Mouse (Mus musculus) adrenal gland, postnatal 36 days (tissue): ENCODE measurements around the gene Tmem145. TPM values are rescaled to one million over a fixed set of nuclear protein-coding genes. Genes with fewer than 3 reads are reported as not detected.
A peak's percentile ranks its signal among the peaks of the same experiment; 100 is the strongest.
"Not testable (repeated sequence)": the region's sequence is repeated elsewhere in the genome, so short reads cannot be mapped to it uniquely, and the experiment has no call there.

Source experiments
- DNase-seq, 2 experiments: peaks; one replicate each; pipeline ENCODE4 v3.0.0; 2021; ENCODE audit warnings: mixed read lengths in 1 of 2
- total RNA-seq, 2 experiments: library from RNA; stranded (reverse); gene quantifications; 2 replicates each; pipeline ENCODE4 v1.2.3; 2021

Tmem145 gene
- total RNA-seq, 2 experiments from 2014 or later: 1.5 to 1.6 TPM

DNA sequence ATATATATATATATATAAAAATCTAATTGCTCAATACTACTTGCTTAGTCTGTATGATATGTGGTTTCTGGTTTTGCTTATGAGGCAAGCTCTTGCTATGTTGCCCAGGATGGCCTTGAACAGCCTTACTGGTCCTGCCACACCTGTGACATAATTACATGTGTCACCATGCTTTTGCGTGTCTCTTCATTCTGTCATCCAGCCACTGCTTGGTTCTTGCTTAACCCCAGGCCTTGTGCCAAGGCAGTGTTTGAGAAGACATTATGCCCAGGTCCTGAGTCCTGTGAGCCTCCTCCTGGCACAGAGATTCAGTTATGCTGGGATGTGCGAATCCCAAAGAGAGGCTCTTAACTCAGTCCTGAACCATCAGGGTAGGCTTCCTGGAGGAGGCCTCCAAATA is 17.3 kb downstream of the Tmem145 start:
- DNase-seq: peak; percentile 55 to 75

DNA sequence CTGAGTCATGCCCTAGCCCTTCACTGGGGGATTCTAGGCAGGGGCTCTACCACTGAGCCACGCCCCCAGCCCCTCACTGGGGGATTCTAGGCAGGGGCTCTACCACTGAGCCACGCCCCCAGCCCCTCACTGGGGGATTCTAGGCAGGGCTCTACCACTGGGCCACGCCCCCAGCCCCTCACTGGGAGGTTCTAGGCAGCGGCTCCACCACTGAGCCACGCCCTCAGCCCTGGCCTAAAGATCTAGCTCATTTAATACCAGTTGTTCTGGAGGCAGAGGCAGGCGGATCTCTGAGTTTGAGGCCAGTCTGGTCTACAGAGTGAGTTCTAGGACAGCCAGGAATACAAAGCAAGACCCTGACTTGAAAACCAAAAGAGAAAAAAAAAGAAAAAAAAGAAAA is 19.5 kb downstream of the Tmem145 start:
- not testable (repeated sequence) for DNase-seq

DNA sequence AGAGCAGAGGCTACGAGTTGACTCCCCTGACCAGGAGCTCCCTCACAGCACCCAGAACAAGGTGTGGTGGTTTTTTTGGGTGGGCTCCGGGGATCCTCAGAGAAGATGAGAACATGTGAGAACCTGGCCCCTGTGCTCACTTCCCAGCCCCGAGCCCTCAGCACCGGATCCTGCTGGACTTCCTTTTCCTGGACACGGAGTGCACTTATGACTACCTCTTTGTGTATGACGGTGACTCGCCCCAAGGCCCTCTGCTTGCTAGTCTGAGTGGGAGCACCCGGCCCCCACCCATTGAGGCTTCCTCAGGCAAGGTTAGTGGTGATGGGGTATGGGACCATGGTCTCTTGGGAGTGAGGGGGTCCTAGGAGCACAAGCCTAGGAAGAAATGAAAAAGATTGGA is 20.3 kb downstream of the Tmem145 start:
- DNase-seq: peak in 1 of 2 experiments; percentile 30

DNA sequence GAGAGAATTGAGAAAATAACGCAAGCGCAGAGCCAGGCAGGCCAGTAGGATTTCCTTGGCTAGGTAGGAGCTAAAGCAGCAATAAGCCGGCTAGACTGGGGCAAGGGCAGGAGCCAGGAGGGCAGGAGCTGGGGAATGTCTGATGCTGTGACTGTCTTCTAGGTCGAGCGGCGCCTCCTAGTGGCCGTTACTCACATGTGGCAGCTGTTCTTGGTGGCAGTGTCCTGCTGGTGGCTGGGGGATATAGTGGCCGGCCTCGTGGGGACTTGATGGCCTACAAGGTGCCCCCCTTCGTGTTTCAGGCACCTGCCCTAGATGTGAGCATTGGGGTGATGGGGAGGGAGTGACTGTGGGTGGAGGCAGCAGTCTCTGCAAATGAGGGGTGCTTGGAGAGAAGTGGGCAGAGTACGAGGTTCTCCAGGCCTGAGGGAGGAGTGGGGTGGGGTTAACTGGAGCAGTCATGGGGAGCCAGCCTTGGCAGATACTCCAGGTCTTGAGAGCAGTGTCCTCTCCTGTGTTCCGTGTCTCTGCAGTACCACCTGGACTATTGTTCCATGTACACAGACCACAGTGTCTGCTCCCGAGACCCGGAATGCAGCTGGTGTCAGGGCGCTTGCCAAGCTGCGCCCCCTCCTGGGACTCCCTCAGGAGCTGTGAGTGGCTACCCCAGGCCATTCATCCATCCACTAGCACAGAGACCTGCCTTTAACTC is 27.8 kb downstream of the Tmem145 start:
- DNase-seq: peak; percentile 77 to 80

DNA sequence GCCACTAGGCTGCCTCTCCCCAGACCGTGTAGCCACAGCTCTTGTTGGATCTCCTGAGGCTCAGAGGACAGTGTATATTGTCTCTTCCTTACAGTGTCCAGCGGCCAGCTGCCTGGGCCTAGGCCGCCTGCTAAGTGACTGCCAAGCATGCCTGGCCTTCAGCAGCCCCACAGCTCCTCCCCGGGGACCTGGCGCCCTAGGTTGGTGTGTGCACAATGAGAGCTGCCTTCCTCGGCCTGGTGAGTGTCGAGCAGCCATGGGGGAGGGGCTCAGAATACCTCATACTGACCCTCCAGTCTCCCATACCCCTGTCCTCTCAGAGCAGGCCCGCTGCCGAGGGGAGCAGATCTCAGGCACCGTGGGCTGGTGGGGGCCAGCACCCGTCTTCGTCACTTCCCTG is 28.6 kb downstream of the Tmem145 start:
- DNase-seq: peak in 1 of 2 experiments; percentile 18

DNA sequence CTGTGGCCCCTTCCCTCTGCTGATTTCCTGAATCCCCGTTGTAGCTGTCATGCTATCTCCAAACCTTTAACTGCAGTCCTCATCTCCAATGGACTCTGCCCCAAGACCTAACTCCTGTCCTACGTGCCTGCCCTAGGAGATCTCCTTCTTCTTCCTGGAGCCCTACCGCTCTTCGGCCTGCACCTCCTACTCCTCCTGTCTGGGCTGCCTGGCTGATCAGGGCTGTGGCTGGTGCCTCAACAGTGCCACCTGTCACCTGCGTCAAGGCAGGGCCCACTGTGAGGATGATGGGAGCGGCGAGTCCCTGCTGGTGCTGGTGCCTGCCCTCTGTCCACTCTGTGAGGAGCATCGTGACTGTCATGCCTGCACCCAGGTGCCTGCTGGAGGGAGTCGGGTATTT is 33.4 kb downstream of the Tmem145 start:
- DNase-seq: no peak

DNA sequence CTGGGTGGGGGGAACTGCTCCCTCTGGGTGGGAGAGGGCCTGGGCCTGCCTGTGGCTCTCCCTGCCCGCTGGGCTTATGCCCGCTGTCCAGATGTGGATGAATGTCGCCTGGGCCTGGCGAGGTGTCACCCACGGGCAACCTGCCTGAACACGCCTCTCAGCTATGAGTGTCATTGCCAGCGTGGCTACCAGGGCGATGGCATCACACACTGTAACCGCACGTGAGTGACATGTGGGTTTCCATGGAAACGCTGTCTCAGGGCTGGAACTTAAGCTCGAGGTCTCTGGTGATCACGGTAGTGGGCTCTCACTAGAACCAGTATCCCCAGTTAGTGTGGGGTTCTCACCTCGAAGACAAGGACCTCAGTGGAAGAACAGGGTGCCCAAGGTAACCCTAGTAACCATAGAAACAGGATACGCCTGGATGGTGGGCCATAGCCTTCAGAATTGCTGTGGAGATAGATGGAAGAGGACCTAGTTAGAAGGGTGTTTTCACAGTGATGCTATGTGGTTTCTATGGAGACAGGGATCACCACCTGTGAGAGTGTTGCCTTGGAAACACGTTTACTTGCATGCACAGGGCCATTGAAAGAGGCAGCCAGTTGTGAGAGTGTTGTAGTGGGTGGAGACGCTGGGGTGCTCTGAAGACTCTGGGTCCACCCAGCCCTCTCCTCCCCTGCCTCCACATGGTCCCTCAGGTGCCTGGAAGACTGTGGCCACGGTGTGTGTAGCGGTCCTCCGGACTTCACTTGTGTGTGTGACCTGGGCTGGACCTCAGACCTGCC is 35.3 kb downstream of the Tmem145 start:
- DNase-seq: no peak

DNA sequence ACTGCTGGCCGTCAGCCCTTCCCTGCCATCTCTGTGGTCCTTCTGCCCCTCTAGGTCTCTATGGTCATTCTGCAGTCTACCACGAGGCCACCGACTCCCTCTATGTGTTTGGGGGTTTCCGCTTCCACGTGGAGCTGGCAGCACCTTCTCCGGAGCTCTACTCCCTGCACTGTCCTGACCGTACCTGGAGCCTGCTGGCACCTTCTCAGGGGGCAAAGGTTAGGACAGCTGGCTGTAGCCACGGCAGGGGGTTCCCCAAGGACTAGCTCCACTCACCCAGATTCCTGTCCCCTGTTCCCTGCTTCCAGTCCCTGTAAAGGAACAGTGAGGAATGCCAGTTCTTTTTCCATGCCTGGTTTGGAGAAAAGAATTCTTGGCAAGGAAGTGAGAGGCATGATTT is 43.0 kb downstream of the Tmem145 start:
- no peak for DNase-seq

DNA sequence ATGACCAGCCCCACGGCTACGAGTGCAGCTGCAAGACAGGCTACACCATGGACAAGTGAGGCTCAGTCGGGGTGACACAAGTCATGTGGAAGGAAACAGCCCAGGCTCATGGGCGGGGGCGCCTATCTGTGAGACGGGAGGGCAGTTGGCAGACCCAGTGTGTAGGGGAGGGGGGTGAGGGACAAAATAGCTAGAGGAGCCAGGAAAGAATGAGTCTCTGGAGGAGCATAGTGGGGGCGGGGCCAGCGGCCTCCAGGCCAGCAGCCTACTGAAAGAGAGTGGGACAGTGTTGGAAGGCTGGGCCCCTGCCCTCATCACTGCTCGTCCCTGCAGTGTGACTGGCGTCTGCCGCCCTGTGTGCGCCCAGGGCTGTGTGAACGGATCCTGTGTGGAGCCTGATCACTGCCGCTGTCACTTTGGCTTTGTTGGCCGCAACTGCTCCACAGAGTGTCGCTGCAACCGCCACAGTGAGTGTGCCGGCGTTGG is 52.9 kb downstream of the Tmem145 start:
- DNase-seq: no peak

DNA sequence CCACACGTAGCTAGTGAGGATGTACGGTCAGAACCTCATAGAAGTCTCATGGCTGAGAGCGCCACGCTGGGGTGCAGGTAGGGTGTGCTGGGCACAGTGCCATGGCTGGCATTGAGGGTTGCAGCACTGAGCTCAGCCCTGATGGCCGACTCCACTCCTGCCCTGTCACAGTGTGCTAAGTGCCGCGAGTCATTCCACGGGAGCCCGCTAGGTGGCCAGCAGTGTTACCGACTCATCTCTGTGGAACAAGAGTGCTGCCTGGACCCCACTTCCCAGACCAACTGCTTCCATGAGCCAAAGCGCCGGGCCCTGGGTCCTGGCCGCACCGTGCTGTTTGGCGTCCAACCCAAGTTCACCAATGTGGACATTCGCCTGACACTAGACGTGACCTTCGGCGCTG is 57.2 kb downstream of the Tmem145 start:
- DNase-seq: peak; percentile 65 to 68

DNA sequence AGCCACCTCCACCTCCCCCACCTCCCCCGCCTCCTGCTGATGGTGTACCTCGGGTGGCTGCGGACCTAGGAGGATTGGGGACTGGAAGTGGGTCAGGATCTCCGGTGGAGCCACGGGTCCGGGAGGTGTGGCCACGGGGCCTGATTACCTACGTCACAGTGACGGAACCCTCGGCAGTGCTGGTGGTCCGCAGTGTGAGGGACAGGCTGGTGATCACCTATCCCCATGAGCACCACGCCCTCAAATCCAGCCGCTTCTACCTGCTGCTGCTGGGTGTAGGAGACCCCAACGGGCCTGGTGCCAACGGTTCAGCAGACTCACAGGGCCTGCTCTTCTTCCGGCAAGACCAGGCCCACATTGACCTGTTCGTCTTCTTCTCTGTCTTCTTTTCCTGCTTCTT is 57.7 kb downstream of the Tmem145 start:
- DNase-seq: no peak

Other genes starting within 250 kb of the Tmem145 start
- 10 to 100 TPM; 13.4 to 16.9 TPM for gene Grik5, start 233.8 kb upstream of the Tmem145 start, total RNA-seq
- 10 to 100 TPM; 20.6 to 20.9 TPM for gene Zfp574, start 233.5 kb upstream of the Tmem145 start, total RNA-seq
- gene Pou2f2, start 126.4 kb upstream of the Tmem145 start, total RNA-seq: 1 to 10 TPM in 1 of 2 experiments, under 1 TPM in 1; 0.86 to 1.3 TPM
- gene Dedd2, start 85.5 kb upstream of the Tmem145 start, total RNA-seq: 10 to 100 TPM; 16.7 to 17.7 TPM
- gene Zfp526, start 84.7 kb upstream of the Tmem145 start, total RNA-seq: 1 to 10 TPM; 9.3 to 9.4 TPM
- 10 to 100 TPM; 93.3 to 96.7 TPM for gene Gsk3a, start 68.3 kb upstream of the Tmem145 start, total RNA-seq
- 10 to 100 TPM; 25.4 to 40.9 TPM for gene Erf, start 55.3 kb upstream of the Tmem145 start, total RNA-seq
- 100 to 1,000 TPM in 1 of 2 experiments, 10 to 100 TPM in 1; 94.8 to 116 TPM for gene Cic, start 38.4 kb upstream of the Tmem145 start, total RNA-seq
- gene Pafah1b3, start 8.1 kb upstream of the Tmem145 start, total RNA-seq: 10 to 100 TPM; 32.7 to 34.0 TPM
- gene Prr19, start 4.7 kb upstream of the Tmem145 start, total RNA-seq: not detected
- gene Megf8, start 11.1 kb downstream of the Tmem145 start, total RNA-seq: 10 to 100 TPM; 43.7 to 51.3 TPM
- not detected for gene Cnfn, start 63.6 kb downstream of the Tmem145 start, total RNA-seq
- gene Lipe, start 92.6 kb downstream of the Tmem145 start, total RNA-seq: 100 to 1,000 TPM; 342 to 355 TPM
- not detected for gene Cxcl17, start 106.8 kb downstream of the Tmem145 start, total RNA-seq
- 10 to 100 TPM in 1 of 2 experiments, 1 to 10 TPM in 1; 9.6 to 19.9 TPM for gene Ceacam1, start 171.5 kb downstream of the Tmem145 start, total RNA-seq
- 1 to 10 TPM; 1.4 to 2.4 TPM for gene Ceacam2, start 233.8 kb downstream of the Tmem145 start, total RNA-seq